Mouse (Mus musculus) cerebellum, adult 18-20 months (tissue): ENCODE data around the gene Ece1.
"Not testable (repeated sequence)": the region's sequence is repeated elsewhere in the genome, so short reads cannot be mapped to it uniquely, and the experiment has no call there.

Experiments used
- DNase-seq, 2 experiments: peaks; one replicate each; pipeline ENCODE4 v3.0.0; 2021

Ece1 gene

GRCm38 (mm10) chr4:137862019-137862418, at the start of gene Ece1:
Gene Ece1 (plus strand): TSS chr4:137862237.
- DNase-seq, result peak; percentile 93 to 95

- DNase-seq, result no peak
These were observed 48.9 kb upstream of the Ece1 start for GRCm38 (mm10) chr4:137812946-137813708.

- DNase-seq, result no peak
These were observed 47.9 kb upstream of the Ece1 start for GRCm38 (mm10) chr4:137814140-137814539.

GRCm38 (mm10) chr4:137815473-137815872, 46.6 kb upstream of the Ece1 start:
- no peak for DNase-seq

GRCm38 (mm10) chr4:137816216-137816615, 45.8 kb upstream of the Ece1 start:
- DNase-seq, result no peak

GRCm38 (mm10) chr4:137818341-137818740, 43.7 kb upstream of the Ece1 start:
- no peak for DNase-seq

GRCm38 (mm10) chr4:137819487-137819886, 42.5 kb upstream of the Ece1 start:
- DNase-seq, result no peak

GRCm38 (mm10) chr4:137820721-137821120, 41.3 kb upstream of the Ece1 start:
- DNase-seq, result no peak

GRCm38 (mm10) chr4:137822537-137822936, 39.5 kb upstream of the Ece1 start:
- DNase-seq, result no peak

- DNase-seq, result no peak
These were observed 38.5 kb upstream of the Ece1 start for GRCm38 (mm10) chr4:137823542-137823941.

- DNase-seq, result no peak
These were observed 37.2 kb upstream of the Ece1 start for GRCm38 (mm10) chr4:137824881-137825280.

- no peak for DNase-seq
These were observed 31.7 kb upstream of the Ece1 start for GRCm38 (mm10) chr4:137830380-137830779.

- no peak for DNase-seq
These were observed 30.4 kb upstream of the Ece1 start for GRCm38 (mm10) chr4:137831598-137831997.

GRCm38 (mm10) chr4:137835624-137836337, 26.3 kb upstream of the Ece1 start:
- peak; percentile 90 to 93 for DNase-seq

- DNase-seq, result no peak
These were observed 25.3 kb upstream of the Ece1 start for GRCm38 (mm10) chr4:137836741-137837140.

- peak; percentile 39 for DNase-seq
These were observed 24.2 kb upstream of the Ece1 start for GRCm38 (mm10) chr4:137837792-137838191.

- no peak for DNase-seq
These were observed 23.2 kb upstream of the Ece1 start for GRCm38 (mm10) chr4:137838791-137839190.

- no peak for DNase-seq
These were observed 22.6 kb upstream of the Ece1 start for GRCm38 (mm10) chr4:137839452-137839851.

- DNase-seq, result peak; percentile 85 to 89
These were observed 17.4 kb upstream of the Ece1 start for GRCm38 (mm10) chr4:137844656-137845055.

- DNase-seq, result not testable (repeated sequence)
These were observed 14.4 kb upstream of the Ece1 start for GRCm38 (mm10) chr4:137847651-137848050.

- no peak for DNase-seq
These were observed 11.9 kb upstream of the Ece1 start for GRCm38 (mm10) chr4:137850161-137850560.

- DNase-seq, result peak in 1 of 2 experiments; percentile 46
These were observed 10.6 kb upstream of the Ece1 start for GRCm38 (mm10) chr4:137851484-137851883.

GRCm38 (mm10) chr4:137853822-137854221, 8.2 kb upstream of the Ece1 start:
- no peak for DNase-seq

GRCm38 (mm10) chr4:137855741-137856341, 6.2 kb upstream of the Ece1 start:
- no peak for DNase-seq
